Mouse (Mus musculus) erythroblast, embryonic 14.5 days (primary cell): ENCODE results near the gene Atf5.

Source experiments
- GATA1 ChIP-seq: IDR thresholded peaks from 2 replicates; pipeline ENCODE4 v1.6.1; 2012; ENCODE audit warnings: low read length, inconsistent platforms, mixed read lengths
- TAL1 ChIP-seq: IDR thresholded peaks from 3 replicates; pipeline ENCODE4 v1.6.1; 2012; ENCODE audit warnings: low read length, inconsistent platforms, mixed read lengths

GRCm38 (mm10) chr7:44863982-44864494 lies 47.6 kb upstream of the Atf5 start:
- TF ChIP-seq GATA1 (no peak), TAL1 (no peak)
